9 mouse cellular contexts compared by ENCODE assay signal in genomic region chr5:35739536-35740278, GRCm38 (mm10). TPM values are rescaled to one million over a fixed set of nuclear protein-coding genes. Genes with fewer than 3 reads are reported as not detected.
DNase-seq lines count a peak whose midpoint lies in the region; ATAC-seq and TF ChIP-seq lines count a peak whose summit lies in the region.
"Had no signal": no experiment of that assay in that cellular context is flagged by ENCODE, and none has a peak within 500 bp of the region (broad histone marks: within the 10 kb centered on the region; RNA-seq: fewer than 3 reads in every experiment).

Sh3tc1 (minus strand) TSS chr5:35739987.

- H3K27me3 ChIP-seq in intestine, embryonic 14.5 days (replicated peaks; ENCODE audit: control insufficient read depth, insufficient read depth, low read length), result peaks cover 8% of the 10 kb centered on the region; the same call in 1 of the 2 replicates
- H3K27me3 ChIP-seq in midbrain, embryonic 10.5 days (ENCODE audit: low read depth, poor library complexity, severe bottlenecking), result peaks cover 34% of the 10 kb centered on the region
- peaks cover 32% of the 10 kb centered on the region for H3K27me3 ChIP-seq in forebrain, embryonic 12.5 days

- H3K4me2 ChIP-seq in intestine, embryonic 14.5 days (ENCODE audit: low read length), result peak within 1 kb of the TSS; percentile 28
- no peak within 1 kb of the TSS for H3K4me2 ChIP-seq in forebrain, embryonic 12.5 days
- H3K4me2 ChIP-seq: midbrain, embryonic 12.5 days had no signal

- in situ Hi-C loops in ES-E14 (cut with MboI; ENCODE audit: low sequenced_read_pairs in 2 of 2, unreplicated experiment in 2 of 2), result no loop called here

- H3K9me3 ChIP-seq in ES-E14 (ENCODE audit: control insufficient read depth, insufficient read depth, low read depth, low read length), result no peaks in the 10 kb centered on the region
- H3K9me3 ChIP-seq in intestine, embryonic 14.5 days (ENCODE audit: control insufficient read depth, low read length), result no peaks in the 10 kb centered on the region
- H3K9me3 ChIP-seq in midbrain, embryonic 10.5 days (replicated peaks), result no peaks in the 10 kb centered on the region
- H3K9me3 ChIP-seq in forebrain, embryonic 12.5 days, result no peaks in the 10 kb centered on the region
- H3K9me3 ChIP-seq: midbrain, embryonic 12.5 days had no signal

- H3K4me3 ChIP-seq in ES-E14 (ENCODE audit: insufficient read depth in 1 of 2, low read depth in 1 of 2, low read length in 2 of 2, poor library complexity in 1 of 2, severe bottlenecking in 1 of 2), result peak within 1 kb of the TSS; percentile 32 to 37; a peak in 3 of 4 replicates
- H3K4me3 ChIP-seq in intestine, embryonic 14.5 days (ENCODE audit: low read depth, low read length), result 0 out of 2 replicates have a peak within 1 kb of the TSS, but pooled peaks have one; percentile 5
- H3K4me3 ChIP-seq in midbrain, embryonic 10.5 days, result no peak within 1 kb of the TSS
- no peak within 1 kb of the TSS for H3K4me3 ChIP-seq in forebrain, embryonic 12.5 days (replicated peaks)
- H3K4me3 ChIP-seq: midbrain, embryonic 12.5 days had no signal

- WGBS in intestine, embryonic 14.5 days, result 18% methylated on average over 10 of the region's 10 CpGs
- WGBS in midbrain, embryonic 10.5 days, result 17% methylated on average over 10 of the region's 10 CpGs
- WGBS in forebrain, embryonic 12.5 days, result 18% methylated on average over 10 of the region's 10 CpGs

- H3K4me1 ChIP-seq in ES-E14 (ENCODE audit: control insufficient read depth in 2 of 2, insufficient read depth in 2 of 2, low read length in 2 of 2, poor library complexity in 1 of 2), result peaks cover 3 to 37% of the 10 kb centered on the region in 2 experiments; a peak in 3 of 4 replicates
- peaks cover 23% of the 10 kb centered on the region for H3K4me1 ChIP-seq in intestine, embryonic 14.5 days (replicated peaks; ENCODE audit: control insufficient read depth, insufficient read depth, low read length)
- H3K4me1 ChIP-seq in midbrain, embryonic 10.5 days, result peaks cover 13% of the 10 kb centered on the region
- 0 out of 2 replicates have a peak, but pooled peaks cover 4% of the 10 kb centered on the region for H3K4me1 ChIP-seq in forebrain, embryonic 12.5 days
- H3K4me1 ChIP-seq: midbrain, embryonic 12.5 days had no signal

- H3K36me3 ChIP-seq in ES-E14 (ENCODE audit: control insufficient read depth, insufficient read depth, low read length, poor library complexity, severe bottlenecking), result no peaks in the 10 kb centered on the region
- no peaks in the 10 kb centered on the region for H3K36me3 ChIP-seq in intestine, embryonic 14.5 days (ENCODE audit: control insufficient read depth, insufficient read depth, low read length)
- H3K36me3 ChIP-seq in midbrain, embryonic 10.5 days, result no peaks in the 10 kb centered on the region
- no peaks in the 10 kb centered on the region for H3K36me3 ChIP-seq in forebrain, embryonic 12.5 days (replicated peaks)
- H3K36me3 ChIP-seq: midbrain, embryonic 12.5 days had no signal

- peak; percentile 69 for DNase-seq in ES-E14 (ENCODE audit: low read depth, low spot score)
- DNase-seq in adrenal gland, postnatal 4 days (ENCODE audit: low spot score in 2 of 2), result peak in 1 of 2 experiments; percentile 35
- peak; percentile 68 for DNase-seq in intestine, embryonic 14.5 days (ENCODE audit: low spot score)
- peak; percentile 74 for DNase-seq in lung, postnatal 14 days
- DNase-seq in midbrain, embryonic 10.5 days (ENCODE audit: low spot score), result no peak
- no peak for DNase-seq in thymus, postnatal 14 days

- H3K27ac ChIP-seq in ES-E14 (ENCODE audit: insufficient read depth, low read depth, low read length, poor library complexity, severe bottlenecking), result peak within 1 kb of the TSS; percentile 63
- peak within 1 kb of the TSS; percentile 52; the same call in 1 of the 2 replicates for H3K27ac ChIP-seq in intestine, embryonic 14.5 days (ENCODE audit: low read depth)
- H3K27ac ChIP-seq in midbrain, embryonic 10.5 days (replicated peaks), result no peak within 1 kb of the TSS
- H3K27ac ChIP-seq in forebrain, embryonic 12.5 days, result no peak within 1 kb of the TSS
- H3K27ac ChIP-seq: midbrain, embryonic 12.5 days had no signal

- peak; percentile 83 for ATAC-seq in intestine, embryonic 14.5 days (replicated peaks; ENCODE audit: low FRiP score, low TSS enrichment, low read depth)
- ATAC-seq in erythroblast, adult 5-6 weeks (replicated peaks; ENCODE audit: low FRiP score, poor library complexity, severe bottlenecking), result no peak
- ATAC-seq in forebrain, embryonic 12.5 days (ENCODE audit: low FRiP score), result no peak

- H3K9ac ChIP-seq in ES-E14 (ENCODE audit: insufficient read depth, low read depth, low read length, poor library complexity, severe bottlenecking), result peak within 1 kb of the TSS; percentile 21
- no peak within 1 kb of the TSS for H3K9ac ChIP-seq in intestine, embryonic 14.5 days (ENCODE audit: low read length)
- no peak within 1 kb of the TSS for H3K9ac ChIP-seq in forebrain, embryonic 12.5 days
- H3K9ac ChIP-seq: midbrain, embryonic 12.5 days had no signal

TF ChIP-seq in ES-E14, 5 proteins besides CTCF, POLR2A, EP300 and RAD21:
- TF ChIP-seq MAFK (IDR thresholded peaks at IDR 0.05; ENCODE audit: insufficient read depth, low read depth, low read length) (peak; percentile 56; the same call in 1 of the 2 replicates), CHD2 (IDR thresholded peaks at IDR 0.05; ENCODE audit: low read depth, low read length) (no peak), ZNF384 (IDR thresholded peaks at IDR 0.05; ENCODE audit: low read depth, low read length) (no peak), HCFC1 (IDR thresholded peaks at IDR 0.05; ENCODE audit: borderline replicate concordance, insufficient read depth, low read length) (no peak), ZC3H11A (IDR thresholded peaks at IDR 0.05; ENCODE audit: borderline replicate concordance, low read depth, low read length) (no peak)

RNA-seq across cellular contexts. Expression of gene Sh3tc1, which starts in this region (rescaled TPM):
- 5.1 and 5.9 TPM in 2 replicates for total RNA-seq in ES-E14 (2012; rRNA removed)
- 10 to 100 TPM; 12.6 to 21.4 TPM for total RNA-seq in adrenal gland, postnatal 4 days (2021)
- 7.9 and 10.1 TPM in 2 replicates for polyA plus RNA-seq in intestine, embryonic 14.5 days (2014; fragmentation: Nextera tagmentation; extraction: Ambion mirVana)
- polyA plus RNA-seq in midbrain, embryonic 10.5 days (2016; fragmentation: Nextera tagmentation; extraction: Ambion mirVana), result 3.6 and 3.8 TPM in 2 replicates
- total RNA-seq in erythroblast, adult 5-6 weeks (2015; ENCODE audit: low replicate concordance), result 0.63 and 1.3 TPM in 2 replicates
- 1.8 and 2.2 TPM in 2 replicates for total RNA-seq in erythroblast, adult 5-6 weeks (2017; ENCODE audit: low replicate concordance)
- 3.0 and 4.0 TPM in 2 replicates for polyA plus RNA-seq in forebrain, embryonic 12.5 days (2016; fragmentation: Nextera tagmentation; extraction: Ambion mirVana)

Comparison
In these comparisons a context has a peak if more than half of its experiments do, and no peak if none do; other contexts are left out.
1. DNase-seq: peak in ES-E14 (single experiment), intestine, embryonic 14.5 days (single experiment) and lung, postnatal 14 days (single experiment); none in midbrain, embryonic 10.5 days (single experiment) and thymus, postnatal 14 days (single experiment).
2. H3K27ac ChIP-seq: peak in ES-E14 (single experiment) and intestine, embryonic 14.5 days (single experiment); none in midbrain, embryonic 10.5 days (single experiment) and forebrain, embryonic 12.5 days (single experiment).
3. H3K4me3 ChIP-seq: peak in ES-E14 (2 of 2) and intestine, embryonic 14.5 days (single experiment); none in midbrain, embryonic 10.5 days (single experiment) and forebrain, embryonic 12.5 days (single experiment).